Mouse (Mus musculus): ENCODE results near the gene Zfp292. TPM values are rescaled to one million over a fixed set of nuclear protein-coding genes. Genes with fewer than 3 reads are reported as not detected.

The Zfp292 gene
- total and polyA plus RNA-seq, 3 experiments: 1.7 to 15.7 (median 14.0) TPM

- intact Hi-C loops (cut with DNase I): no loop called here
- H3K36me3 ChIP-seq (ENCODE audit: control insufficient read depth, insufficient read depth, low read length): no peaks in the 10 kb centered on the region
- H3K4me3 ChIP-seq: no peak within 1 kb of the TSS
- TF ChIP-seq EP300 (IDR thresholded peaks at IDR 0.05; ENCODE audit: insufficient read depth, low read depth, low read length) (no peak), POLR2A (IDR thresholded peaks at IDR 0.05; ENCODE audit: insufficient read depth, low read depth, low read length) (no peak), CTCF (IDR thresholded peaks at IDR 0.05) (no peak)
- DNase-seq: no peak
- no peaks in the 10 kb centered on the region for H3K79me2 ChIP-seq (replicated peaks; ENCODE audit: control insufficient read depth, insufficient read depth, low read length)
- no peak within 1 kb of the TSS for H3K9ac ChIP-seq (ENCODE audit: low read depth, low read length)
- H3K4me1 ChIP-seq (ENCODE audit: control insufficient read depth, insufficient read depth, low read length): no peaks in the 10 kb centered on the region
- no peaks in the 10 kb centered on the region for H3K27me3 ChIP-seq (ENCODE audit: control insufficient read depth, insufficient read depth, low read length)
- no peak within 1 kb of the TSS for H3K27ac ChIP-seq
- 68% methylated on average over 1 of the region's 1 CpGs for WGBS
Observed at GRCm38 (mm10) chr4:34756163-34756562, 126.6 kb downstream of the Zfp292 start, which contains the start of gene Gm136. TSS of gene Gm136 (minus strand) at chr4:34756263.

Other genes with a start within 250 kb of the Zfp292 start
- 10 to 100 TPM; 11.1 to 14.0 TPM for gene Slc35a1, start 195.5 kb downstream of the Zfp292 start, total RNA-seq (2021)
- gene Slc35a1, start 195.5 kb downstream of the Zfp292 start, polyA plus RNA-seq (2012; rRNA removed): 9.0 and 18.1 TPM in 2 replicates
- gene Cfap206, start 152.8 kb downstream of the Zfp292 start, total RNA-seq (2021): under 1 TPM in 1 of 2 experiments, not detected in 1; 0.16 TPM
- gene Cfap206, start 152.8 kb downstream of the Zfp292 start, polyA plus RNA-seq (2012; rRNA removed): 0.23 and 0.47 TPM in 2 replicates
- gene Gm136, start 126.7 kb downstream of the Zfp292 start, total RNA-seq (2021): not detected
- not detected in 2 replicates for gene Gm136, start 126.7 kb downstream of the Zfp292 start, polyA plus RNA-seq (2012; rRNA removed)
- gene Smim8, start 104.5 kb downstream of the Zfp292 start, total RNA-seq (2021): 10 to 100 TPM; 54.6 to 66.6 TPM
- 19.1 and 30.0 TPM in 2 replicates for gene Smim8, start 104.5 kb downstream of the Zfp292 start, polyA plus RNA-seq (2012; rRNA removed)
- gene Cga, start 10.8 kb upstream of the Zfp292 start, total RNA-seq (2021): not detected
- gene Cga, start 10.8 kb upstream of the Zfp292 start, polyA plus RNA-seq (2012; rRNA removed): not detected in 2 replicates

Measured in heart, adult 2 months (tissue).